ENCODE assay signal across 30 mouse cellular contexts in the genomic region with DNA sequence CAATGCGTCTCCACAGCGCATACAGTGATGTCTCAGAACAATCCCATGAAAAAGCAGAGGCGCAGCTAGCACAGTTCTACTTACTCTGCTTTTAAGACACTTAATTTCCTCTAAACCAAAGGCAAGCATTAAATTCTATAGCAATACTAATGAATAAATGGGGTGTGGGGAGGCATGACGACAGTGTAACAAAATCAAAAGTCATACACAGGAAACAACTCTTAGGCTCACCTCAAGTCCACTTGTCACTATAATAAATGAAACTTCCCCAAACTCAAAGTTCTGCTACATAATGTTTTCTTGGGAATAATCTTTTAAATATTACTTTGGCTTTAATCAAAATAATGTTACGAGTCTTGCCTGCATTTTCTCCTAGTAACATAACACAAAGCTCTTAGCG. TPM values are rescaled to one million over a fixed set of nuclear protein-coding genes. Genes with fewer than 3 reads are reported as not detected.
A peak's percentile ranks its signal among the peaks of the same experiment; 100 is the strongest.
DNase-seq lines count a peak whose midpoint lies in the region; ATAC-seq and TF ChIP-seq lines count a peak whose summit lies in the region.
"Had no signal": no experiment of that assay in that cellular context is flagged by ENCODE, and none has a peak within 500 bp of the region (broad histone marks: within the 10 kb centered on the region; RNA-seq: fewer than 3 reads in every experiment).

No protein-coding gene starts in this region.

- no peaks in the 10 kb centered on the region for H3K4me1 ChIP-seq in testis, adult 2 months (ENCODE audit: control insufficient read depth, insufficient read depth, low read length)
- H3K4me1 ChIP-seq: embryonic facial prominence, embryonic 12.5 days; hindbrain, embryonic 15.5 days; intestine, embryonic 15.5 days; neural tube, embryonic 15.5 days had no signal

- no peaks in the 10 kb centered on the region for H3K27me3 ChIP-seq in testis, adult 2 months (ENCODE audit: control insufficient read depth, insufficient read depth, low read length)
- H3K27me3 ChIP-seq: embryonic facial prominence, embryonic 12.5 days; heart, embryonic 15.5 days; hindbrain, embryonic 15.5 days; intestine, embryonic 15.5 days; neural tube, embryonic 15.5 days; Patski had no signal

- no peak for DNase-seq in frontal cortex, postnatal 25 days (ENCODE audit: low spot score in 2 of 2)
- DNase-seq in testis, postnatal 14 days (ENCODE audit: low spot score) = no peak
- no peak for DNase-seq in urinary bladder, adult 2 months (ENCODE audit: low spot score)
- no peak for DNase-seq in left cerebral cortex, postnatal 14 days (ENCODE audit: low spot score in 2 of 2)
- DNase-seq: adrenal gland, postnatal 10 days; cerebellum, adult 2 months; cerebellum, postnatal 14 days; gastrocnemius, postnatal 25 days; heart, postnatal 4 days; kidney, adult 2 months; kidney, postnatal 10 days; layer of hippocampus, postnatal 36 days; liver; lung, adult 2 months; lung, postnatal 10 days; midbrain, embryonic 14.5 days; thymus, postnatal 36 days had no signal

- H3K27ac ChIP-seq in testis, adult 2 months (ENCODE audit: control insufficient read depth, insufficient read depth, low read depth, low read length) = peak overlapping the region; percentile 58
- H3K27ac ChIP-seq: embryonic facial prominence, embryonic 12.5 days; heart, embryonic 10.5 days; heart, embryonic 15.5 days; hindbrain, embryonic 15.5 days; intestine, embryonic 15.5 days; liver, embryonic 14.5 days; neural tube, embryonic 15.5 days had no signal

- intact Hi-C loops in left cerebral cortex, postnatal 14 days (cut with DNase I) = no loop called here

- H3K36me3 ChIP-seq in testis, adult 2 months (ENCODE audit: control insufficient read depth, insufficient read depth, low read length) = no peaks in the 10 kb centered on the region; the same call in 1 of the 2 replicates
- H3K36me3 ChIP-seq: embryonic facial prominence, embryonic 12.5 days; heart, embryonic 15.5 days; hindbrain, embryonic 15.5 days; intestine, embryonic 15.5 days; neural tube, embryonic 15.5 days had no signal

- TF ChIP-seq POLR2A in testis, adult 2 months (IDR thresholded peaks at IDR 0.05; ENCODE audit: control insufficient read depth, low read depth, low read length) = no peak

- no peak overlapping the region for H3K4me3 ChIP-seq in testis, adult 2 months (ENCODE audit: control insufficient read depth, low read depth, low read length)
- H3K4me3 ChIP-seq: embryonic facial prominence, embryonic 12.5 days; heart, embryonic 10.5 days; heart, embryonic 15.5 days; hindbrain, embryonic 15.5 days; intestine, embryonic 15.5 days; neural tube, embryonic 15.5 days had no signal

- no peak for TF ChIP-seq CTCF in testis, adult 2 months (IDR thresholded peaks at IDR 0.05; ENCODE audit: control insufficient read depth, insufficient read depth, insufficient replicate concordance, low read depth, low read length)

- peak; percentile 27; the same call in 1 of the 2 replicates for ATAC-seq in frontal cortex, adult (ENCODE audit: low TSS enrichment)
- peak; percentile 69 to 76 for ATAC-seq in hematopoietic stem cell, adult 5-6 weeks (replicated peaks in 1 of 2; ENCODE audit: insufficient read depth in 1 of 2, low FRiP score in 2 of 2, low TSS enrichment in 1 of 2, low read depth in 1 of 2, poor library complexity in 2 of 2, severe bottlenecking in 2 of 2)
- peak; percentile 23; the same call in 1 of the 2 replicates for ATAC-seq in megakaryocyte progenitor cell, adult 5-6 weeks (replicated peaks; ENCODE audit: poor library complexity)
- ATAC-seq: intestine, embryonic 15.5 days; Patski had no signal

RNA-seq across cellular contexts. Expression of gene Dnajc15, which starts 10.4 kb away (rescaled TPM):
- polyA plus RNA-seq in testis, adult 2 months (2012; rRNA removed) = 57.6 and 70.6 TPM in 2 replicates
- 21.2 and 48.0 TPM in 2 replicates for total RNA-seq in hematopoietic stem cell, adult 5-6 weeks (2017)
- 77.4 and 101 TPM in 2 replicates for total RNA-seq in megakaryocyte progenitor cell, adult 5-6 weeks (2015)
- total RNA-seq in megakaryocyte progenitor cell, adult 5-6 weeks (2017) = 66.5 and 77.4 TPM in 2 replicates
- polyA plus RNA-seq in urinary bladder, adult 2 months (2012; rRNA removed) = 18.8 and 23.3 TPM in 2 replicates
- 10 to 100 TPM; 52.2 to 62.3 TPM for total RNA-seq in left cerebral cortex, postnatal 14 days (2021)
- total RNA-seq: MEL had no signal

RNA-seq across cellular contexts. Expression of gene Epsti1, which starts 39.5 kb away (rescaled TPM):
- 9.8 and 11.5 TPM in 2 replicates for polyA plus RNA-seq in testis, adult 2 months (2012; rRNA removed)
- total RNA-seq in hematopoietic stem cell, adult 5-6 weeks (2017) = 149 and 184 TPM in 2 replicates
- total RNA-seq in megakaryocyte progenitor cell, adult 5-6 weeks (2015) = 11.1 and 13.2 TPM in 2 replicates
- total RNA-seq in megakaryocyte progenitor cell, adult 5-6 weeks (2017) = 29.6 and 36.9 TPM in 2 replicates
- polyA plus RNA-seq in urinary bladder, adult 2 months (2012; rRNA removed) = 4.6 and 5.6 TPM in 2 replicates
- total RNA-seq in left cerebral cortex, postnatal 14 days (2021) = under 1 TPM; 0.17 to 0.31 TPM
- total RNA-seq: MEL had no signal
- polyA plus RNA-seq: Patski had no signal

Comparison
In these comparisons a context has a peak if more than half of its experiments do, and no peak if none do; other contexts are left out.
1. RNA of gene Epsti1, which starts 39.5 kb away (total RNA-seq): 149 to 184 TPM in hematopoietic stem cell, adult 5-6 weeks and 11.1 to 36.9 TPM in megakaryocyte progenitor cell, adult 5-6 weeks; 0.17 to 0.31 TPM in left cerebral cortex, postnatal 14 days; every median in the first group is over 4 times any median in the second.
2. Peak in every context shown above with its lines, with median percentiles within 50 percentile points of each other: ATAC-seq.